Mouse (Mus musculus): ENCODE results near the gene Tmem44. TPM values are rescaled to one million over a fixed set of nuclear protein-coding genes. Genes with fewer than 3 reads are reported as not detected.

The Tmem44 gene
- polyA plus RNA-seq, 1 experiment = 1.1 TPM

DNA sequence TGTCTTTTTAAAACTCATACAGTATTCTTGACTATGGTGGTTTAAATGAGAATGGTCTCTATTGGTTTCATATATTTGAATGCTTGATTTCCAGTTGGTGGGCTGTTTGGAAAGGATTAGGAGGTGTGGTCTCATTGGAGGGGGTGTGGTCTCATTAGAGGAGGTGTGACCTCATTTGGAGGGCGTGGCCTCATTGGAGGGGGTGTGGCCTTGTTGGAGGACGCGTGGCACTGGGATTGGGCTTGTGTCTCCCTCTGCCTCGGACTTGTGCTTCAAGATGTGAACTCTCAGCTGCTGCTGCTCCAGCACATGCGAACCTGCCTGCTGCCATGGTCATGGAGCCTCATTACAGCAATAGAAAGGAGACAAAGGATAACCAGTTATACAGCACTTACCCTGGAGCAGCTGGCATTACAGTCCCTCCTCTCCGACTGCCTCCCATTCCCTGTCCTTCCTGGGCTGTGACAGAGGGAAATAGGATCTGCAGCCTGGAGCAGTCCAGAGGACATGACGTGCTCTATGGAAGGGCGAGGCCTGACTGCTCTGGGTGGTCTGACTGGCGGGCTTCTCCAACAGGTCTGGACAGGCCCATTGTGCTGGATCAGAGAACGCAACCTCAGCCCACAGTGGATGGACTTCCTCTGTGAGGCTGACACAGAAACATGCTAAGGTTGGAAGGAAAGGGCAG lies 28.2 kb downstream of the Tmem44 start:
- H3K79me2 ChIP-seq (ENCODE audit: control insufficient read depth, insufficient read depth) = no peaks in the 10 kb centered on the region
- no peak overlapping the region for H3K4me2 ChIP-seq (ENCODE audit: low read depth)
- no peaks in the 10 kb centered on the region for H3K36me3 ChIP-seq (ENCODE audit: control insufficient read depth, insufficient read depth)
- TF ChIP-seq MYOG (IDR thresholded peaks at IDR 0.05; ENCODE audit: control insufficient read depth in 1 of 3, insufficient read depth in 1 of 3, insufficient read length in 2 of 3, low read depth in 2 of 3) (no peak), MAX (IDR thresholded peaks at IDR 0.05; ENCODE audit: low read depth) (no peak), REST (IDR thresholded peaks at IDR 0.05; ENCODE audit: insufficient read depth, insufficient read length) (no peak), POLR2AphosphoS2 (IDR thresholded peaks at IDR 0.05; ENCODE audit: insufficient read length, low read depth) (no peak), MYOD1 (IDR thresholded peaks at IDR 0.05; ENCODE audit: control insufficient read depth in 1 of 3, insufficient read length in 2 of 3, low read depth in 2 of 3) (no peak), SRF (IDR thresholded peaks at IDR 0.05; ENCODE audit: control insufficient read depth, insufficient read length, low read depth) (no peak), E2F4 (IDR thresholded peaks at IDR 0.05; ENCODE audit: insufficient read depth) (no peak), CEBPB (IDR thresholded peaks at IDR 0.05; ENCODE audit: insufficient read depth, poor library complexity, severe bottlenecking) (no peak), USF1 (IDR thresholded peaks at IDR 0.05; ENCODE audit: low read depth) (no peak)
- H3K4me3 ChIP-seq = no peak overlapping the region
- no peaks in the 10 kb centered on the region for H3K27me3 ChIP-seq (ENCODE audit: control insufficient read depth, insufficient read depth, insufficient read length)
- H3ac ChIP-seq (ENCODE audit: control insufficient read depth, insufficient read length) = no peak overlapping the region

- TF ChIP-seq TCF12 (IDR thresholded peaks at IDR 0.05; ENCODE audit: insufficient read depth, poor library complexity, severe bottlenecking) (no peak), CEBPB (IDR thresholded peaks at IDR 0.05; ENCODE audit: insufficient read depth, poor library complexity, severe bottlenecking) (no peak), TCF3 (IDR thresholded peaks at IDR 0.05; ENCODE audit: insufficient read length, low read depth) (no peak), POLR2AphosphoS2 (IDR thresholded peaks at IDR 0.05; ENCODE audit: insufficient read length, low read depth) (no peak), MAX (IDR thresholded peaks at IDR 0.05; ENCODE audit: low read depth) (no peak), USF1 (IDR thresholded peaks at IDR 0.05; ENCODE audit: low read depth) (no peak), MYOD1 (IDR thresholded peaks at IDR 0.05; ENCODE audit: control insufficient read depth in 1 of 3, insufficient read length in 2 of 3, low read depth in 2 of 3) (no peak), REST (IDR thresholded peaks at IDR 0.05; ENCODE audit: insufficient read depth, insufficient read length) (no peak), E2F4 (IDR thresholded peaks at IDR 0.05; ENCODE audit: insufficient read depth) (no peak), POLR2A (IDR thresholded peaks at IDR 0.05; ENCODE audit: insufficient read length, low read depth) (no peak)
- H3K4me2 ChIP-seq (ENCODE audit: low read depth) = no peak overlapping the region
- no peaks in the 10 kb centered on the region for H3K36me3 ChIP-seq (ENCODE audit: control insufficient read depth, insufficient read depth)
- H3K79me2 ChIP-seq (ENCODE audit: control insufficient read depth, insufficient read depth) = no peaks in the 10 kb centered on the region
- H3K27me3 ChIP-seq (ENCODE audit: control insufficient read depth, insufficient read depth, insufficient read length) = no peaks in the 10 kb centered on the region
- H3K4me3 ChIP-seq = no peak overlapping the region
- no peak overlapping the region for H3ac ChIP-seq (ENCODE audit: control insufficient read depth, insufficient read length)
Measured at GRCm38 (mm10) chr16:30521147-30521546, 29.5 kb downstream of the Tmem44 start.

- no peaks in the 10 kb centered on the region for H3K36me3 ChIP-seq (ENCODE audit: control insufficient read depth, insufficient read depth)
Measured at GRCm38 (mm10) chr16:30520361-30520823, 30.2 kb downstream of the Tmem44 start.

GRCm38 (mm10) chr16:30518635-30519034 lies 32.0 kb downstream of the Tmem44 start:
- Histone ChIP-seq H3K4me2 (ENCODE audit: low read depth) (peak overlapping the region; percentile 90), H3K79me2 (ENCODE audit: control insufficient read depth, insufficient read depth) (no peaks in the 10 kb centered on the region), H3ac (ENCODE audit: control insufficient read depth, insufficient read length) (no peak overlapping the region), H3K4me3 (no peak overlapping the region), H3K27me3 (ENCODE audit: control insufficient read depth, insufficient read depth, insufficient read length) (no peaks in the 10 kb centered on the region), H3K36me3 (ENCODE audit: control insufficient read depth, insufficient read depth) (no peaks in the 10 kb centered on the region)
- TF ChIP-seq TCF12 (IDR thresholded peaks at IDR 0.05; ENCODE audit: insufficient read depth, poor library complexity, severe bottlenecking) (peak; percentile 49), TCF3 (IDR thresholded peaks at IDR 0.05; ENCODE audit: insufficient read length, low read depth) (peak; percentile 11), MYOG (IDR thresholded peaks at IDR 0.05; ENCODE audit: control insufficient read depth in 1 of 3, insufficient read depth in 1 of 3, insufficient read length in 2 of 3, low read depth in 2 of 3) (peak in 1 of 3 experiments; percentile 73), MAX (IDR thresholded peaks at IDR 0.05; ENCODE audit: low read depth) (no peak), MYOD1 (IDR thresholded peaks at IDR 0.05; ENCODE audit: control insufficient read depth in 1 of 3, insufficient read length in 2 of 3, low read depth in 2 of 3) (peak in 1 of 3 experiments; percentile 52), E2F4 (IDR thresholded peaks at IDR 0.05; ENCODE audit: insufficient read depth) (no peak)

More at GRCm38 (mm10) chr16:30520361-30520823, 30.2 kb downstream of the Tmem44 start:
- TF ChIP-seq MYOD1 (IDR thresholded peaks at IDR 0.05; ENCODE audit: control insufficient read depth in 1 of 3, insufficient read length in 2 of 3, low read depth in 2 of 3) (no peak), CEBPB (IDR thresholded peaks at IDR 0.05; ENCODE audit: insufficient read depth, poor library complexity, severe bottlenecking) (no peak), TCF3 (IDR thresholded peaks at IDR 0.05; ENCODE audit: insufficient read length, low read depth) (no peak), MAX (IDR thresholded peaks at IDR 0.05; ENCODE audit: low read depth) (no peak), SRF (IDR thresholded peaks at IDR 0.05; ENCODE audit: control insufficient read depth, insufficient read length, low read depth) (no peak), POLR2A (IDR thresholded peaks at IDR 0.05; ENCODE audit: insufficient read length, low read depth) (no peak), E2F4 (IDR thresholded peaks at IDR 0.05; ENCODE audit: insufficient read depth) (no peak), USF1 (IDR thresholded peaks at IDR 0.05; ENCODE audit: low read depth) (no peak), REST (IDR thresholded peaks at IDR 0.05; ENCODE audit: insufficient read depth, insufficient read length) (no peak), POLR2AphosphoS2 (IDR thresholded peaks at IDR 0.05; ENCODE audit: insufficient read length, low read depth) (no peak), TCF12 (IDR thresholded peaks at IDR 0.05; ENCODE audit: insufficient read depth, poor library complexity, severe bottlenecking) (no peak), MYOG (IDR thresholded peaks at IDR 0.05; ENCODE audit: control insufficient read depth in 1 of 3, insufficient read depth in 1 of 3, insufficient read length in 2 of 3, low read depth in 2 of 3) (no peak)
- Histone ChIP-seq H3K4me3 (no peak overlapping the region), H3K4me2 (ENCODE audit: low read depth) (peak overlapping the region; percentile 96), H3K27me3 (ENCODE audit: control insufficient read depth, insufficient read depth, insufficient read length) (no peaks in the 10 kb centered on the region), H3K79me2 (ENCODE audit: control insufficient read depth, insufficient read depth) (no peaks in the 10 kb centered on the region), H3ac (ENCODE audit: control insufficient read depth, insufficient read length) (no peak overlapping the region)
